Mouse (Mus musculus): ENCODE results near the gene Fbxo4.

GRCm38 (mm10) chr15:4013873-4014272 lies 34.5 kb upstream of the Fbxo4 start:
- no peak for TF ChIP-seq CTCF (IDR thresholded peaks at IDR 0.05; ENCODE audit: extremely low read depth, insufficient read length, insufficient replicate concordance, low read depth, low read length)
- TF ChIP-seq POLR2A (IDR thresholded peaks at IDR 0.05; ENCODE audit: low read depth, low read length), result no peak

Measured in small intestine, adult 2 months (tissue).